Mouse (Mus musculus) liver, embryonic 14.5 days (tissue): ENCODE data around the gene Rnaseh1. TPM values are rescaled to one million over a fixed set of nuclear protein-coding genes. Genes with fewer than 3 reads are reported as not detected.

ENCODE experiments used
- ATAC-seq: fragments of 200-750 bp; cut with Nextera tagmentation; 2 replicates; pipeline ENCODE4 v1.8.0; 2017; ENCODE audit warnings: moderate number of reproducible peaks, mild to moderate bottlenecking, moderate library complexity; ENCODE audit not compliant: insufficient read depth
- DNase-seq, 3 experiments: peaks; one replicate each; pipeline ENCODE4 v3.0.0-alpha.2; 2012 to 2013; ENCODE audit warnings: low read depth in 3 of 3, low spot score in 3 of 3
- H3K27ac ChIP-seq: fragments of 300-500 bp; sonication (generic); 2 replicates; pipeline ENCODE4 v1.5.1; 2014; ENCODE audit warnings: moderate library complexity, mild to moderate bottlenecking, control low read depth, inconsistent platforms
- H3K27me3 ChIP-seq: fragments of 300-500 bp; sonication (generic); 2 replicates; pipeline ENCODE4 v1.6.1; 2014; ENCODE audit warnings: mild to moderate bottlenecking, low read length, moderate library complexity; ENCODE audit not compliant: control insufficient read depth, insufficient read depth
- H3K36me3 ChIP-seq: fragments of 300-500 bp; sonication (generic); replicated peaks from 2 replicates; pipeline ENCODE4 v1.6.1; 2014; ENCODE audit warnings: low read depth; ENCODE audit not compliant: control insufficient read depth, insufficient read depth
- H3K4me1 ChIP-seq, 2 experiments: fragments of 200-500 bp in 1 of 2; fragments of 300-500 bp in 1 of 2; sonication (generic) in 1 of 2; replicated peaks; 2 replicates each; pipeline ENCODE4 v1.6.1; 2012 to 2014; ENCODE audit warnings: antibody characterized with exemption in 1 of 2, inconsistent platforms in 1 of 2, low read length in 1 of 2; ENCODE audit not compliant: control insufficient read depth in 2 of 2, insufficient read depth in 2 of 2
- H3K4me2 ChIP-seq: fragments of 300-500 bp; sonication (generic); 2 replicates; pipeline ENCODE4 v1.6.1; 2014; ENCODE audit warnings: low read depth, mild to moderate bottlenecking, control low read depth, moderate library complexity
- H3K4me3 ChIP-seq, 2 experiments: fragments of 200-500 bp in 1 of 2; fragments of 300-500 bp in 1 of 2; sonication (generic) in 1 of 2; 2 replicates each; pipeline ENCODE4 v1.5.1; 2012 to 2014; ENCODE audit warnings: low read depth in 2 of 2, low read length in 2 of 2, mild to moderate bottlenecking in 2 of 2, control low read depth in 1 of 2, inconsistent platforms in 1 of 2, moderate library complexity in 1 of 2; ENCODE audit not compliant: insufficient read depth in 1 of 2
- H3K9ac ChIP-seq: fragments of 300-500 bp; sonication (generic); replicated peaks from 2 replicates; pipeline ENCODE4 v1.6.1; 2014; ENCODE audit warnings: mild to moderate bottlenecking, control low read depth, moderate library complexity
- H3K9me3 ChIP-seq: fragments of 300-500 bp; sonication (generic); 2 replicates; pipeline ENCODE4 v1.6.1; 2016; ENCODE audit warnings: low read length, mixed read lengths; ENCODE audit not compliant: control insufficient read depth
- CTCF ChIP-seq: IDR thresholded peaks from 2 replicates; pipeline ENCODE4 v1.5.1; 2016; ENCODE audit warnings: antibody characterized with exemption, low read depth, control low read depth
- EP300 ChIP-seq: IDR thresholded peaks from 2 replicates; pipeline ENCODE4 v1.6.1; 2016; ENCODE audit warnings: antibody characterized with exemption, low read depth
- WGBS: fragments of 180-500 bp; shearing (Covaris S2); extraction: QIAGEN DNeasy Blood & Tissue Kit; methylation state at CpG from one replicate; pipeline ENCODE4 v1.1.7; 2014; ENCODE audit not compliant: insufficient replicate concordance; 5-methylcytosine and 5-hydroxymethylcytosine counted together
- polyA plus RNA-seq, 2 experiments: library from polyadenylated mRNA; depleted of rRNA in 1 of 2; stranded (reverse) in 1 of 2; unstranded in 1 of 2; fragments of >200 nt; fragmentation: Nextera tagmentation in 1 of 2; extraction: Ambion mirVana in 1 of 2; gene quantifications; 2 replicates each; pipeline versions ENCODE4 v1.2.1 to v1.2.3; 2012 to 2014

Gene Rnaseh1
- polyA plus RNA-seq, 2 experiments, result 9.3 to 9.7 TPM

DNA sequence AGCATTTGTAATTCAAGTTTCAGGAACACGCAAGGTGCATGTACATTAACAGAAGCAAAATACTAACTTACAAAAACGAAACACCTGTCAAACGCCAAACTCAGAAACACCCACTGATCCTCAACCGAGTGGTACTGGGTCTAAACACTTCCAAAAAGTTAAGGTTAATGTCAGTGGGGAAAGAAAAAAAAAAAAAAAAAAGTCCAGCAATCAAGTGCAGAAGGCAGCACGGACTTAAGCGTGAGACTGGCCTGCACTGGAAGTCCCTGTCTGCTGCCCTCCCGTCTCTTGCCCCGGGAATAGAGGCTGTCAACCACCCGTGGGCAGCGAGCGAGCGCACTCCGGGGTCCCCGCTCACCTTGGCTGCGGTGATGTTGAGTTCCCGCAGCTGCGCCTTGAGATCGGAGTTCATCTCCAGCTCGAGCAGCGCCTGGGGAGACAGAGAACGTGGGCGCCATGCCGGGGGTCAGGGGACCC, 14.3 kb upstream of the Rnaseh1 start:
- DNase-seq, result no peak
- no peaks in the 10 kb centered on the region for H3K9me3 ChIP-seq
- peaks cover 0 to 23% of the 10 kb centered on the region in 2 experiments; a peak in 3 of 4 replicates for H3K4me1 ChIP-seq
- TF ChIP-seq CTCF (no peak), EP300 (no peak)
- ATAC-seq, result peak; percentile 36
- H3K9ac ChIP-seq, result peak overlapping the region; percentile 99
- H3K27ac ChIP-seq, result peak overlapping the region; percentile 35
- peak overlapping the region; percentile 86 to 94 for H3K4me3 ChIP-seq
- H3K36me3 ChIP-seq, result peaks cover 44% of the 10 kb centered on the region
- peak overlapping the region; percentile 76 for H3K4me2 ChIP-seq
- under 1% methylated on average over 23 of the region's 23 CpGs for WGBS
- no peaks in the 10 kb centered on the region for H3K27me3 ChIP-seq

DNA sequence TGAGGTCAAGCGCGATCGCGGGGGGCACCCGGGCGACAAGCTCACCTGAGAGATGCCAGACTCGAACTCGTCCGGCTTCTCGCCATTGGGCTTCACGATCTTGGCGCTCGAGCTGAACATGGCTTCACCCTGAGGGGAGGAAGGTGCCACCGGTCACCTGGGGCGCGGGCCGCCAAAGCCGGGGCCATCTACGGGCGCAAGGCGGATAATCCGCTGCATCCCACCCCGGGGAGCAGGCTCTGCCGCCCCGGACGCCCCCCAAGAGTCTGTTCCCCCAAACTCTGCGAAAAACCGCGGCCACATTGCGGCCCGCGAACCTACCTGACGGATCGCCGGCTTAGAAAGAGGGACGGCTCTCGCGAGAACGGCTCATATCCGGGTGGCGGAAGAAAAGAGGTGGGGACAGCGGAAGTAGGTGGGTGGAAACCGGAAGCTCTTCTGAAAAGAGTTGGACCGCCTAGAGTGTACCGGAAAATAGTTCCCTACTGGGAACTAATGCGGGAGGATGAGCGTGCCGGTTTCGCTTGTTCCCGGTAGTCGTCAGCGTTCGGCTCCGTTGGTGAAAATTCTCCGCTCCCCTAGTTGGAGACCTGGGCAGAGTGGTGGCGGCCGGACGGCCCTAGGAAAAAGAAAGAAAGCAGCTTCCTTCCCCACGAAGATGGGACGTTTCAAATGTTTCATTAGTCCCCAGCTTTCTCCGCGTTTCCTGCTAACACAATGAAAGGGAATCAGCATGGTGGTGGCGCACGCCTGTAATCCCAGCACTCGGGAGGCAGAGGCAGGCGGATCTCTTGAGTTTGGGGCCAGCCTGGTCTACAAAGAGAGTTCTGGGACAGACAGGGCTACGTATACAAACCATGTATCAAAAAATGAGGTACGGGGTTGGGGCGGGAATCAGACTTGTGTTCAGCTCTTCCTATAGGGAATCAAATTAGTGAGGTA, 13.6 kb upstream of the Rnaseh1 start, which contains the start of gene Rps7:
Rps7 (minus strand) TSS at position 419 of the 942 bp plus-strand sequence.
- Histone ChIP-seq H3K9ac (peak within 1 kb of the TSS; percentile 99), H3K4me1 (peaks cover 0 to 23% of the 10 kb centered on the region in 2 experiments; a peak in 3 of 4 replicates), H3K36me3 (peaks cover 37% of the 10 kb centered on the region), H3K9me3 (no peaks in the 10 kb centered on the region), H3K4me2 (peak within 1 kb of the TSS; percentile 76), H3K27ac (peak within 1 kb of the TSS; percentile 54), H3K27me3 (no peaks in the 10 kb centered on the region), H3K4me3 (peak within 1 kb of the TSS; percentile 86 to 95)
- DNase-seq (peak; percentile 89 to 93 (median 90)), ATAC-seq (peak; percentile 96)
- TF ChIP-seq CTCF (no peak), EP300 (peak; percentile 79)
- 3% methylated on average over 69 of the region's 69 CpGs for WGBS

GRCm38 (mm10) chr12:28636543-28636942, 12.9 kb upstream of the Rnaseh1 start:
- H3K27ac ChIP-seq, result no peak overlapping the region
- peaks cover 30% of the 10 kb centered on the region for H3K36me3 ChIP-seq
- peaks cover 0 to 23% of the 10 kb centered on the region in 2 experiments; a peak in 3 of 4 replicates for H3K4me1 ChIP-seq
- peak overlapping the region; percentile 86 to 95 for H3K4me3 ChIP-seq
- TF ChIP-seq EP300 (no peak), CTCF (no peak)
- no peaks in the 10 kb centered on the region for H3K9me3 ChIP-seq
- peak overlapping the region; percentile 76 for H3K4me2 ChIP-seq
- H3K9ac ChIP-seq, result peak overlapping the region; percentile 75; the same call in 1 of the 2 replicates
- WGBS, result 66% methylated on average over 6 of the region's 6 CpGs
- H3K27me3 ChIP-seq, result no peaks in the 10 kb centered on the region
- ATAC-seq (no peak), DNase-seq (no peak)

DNA sequence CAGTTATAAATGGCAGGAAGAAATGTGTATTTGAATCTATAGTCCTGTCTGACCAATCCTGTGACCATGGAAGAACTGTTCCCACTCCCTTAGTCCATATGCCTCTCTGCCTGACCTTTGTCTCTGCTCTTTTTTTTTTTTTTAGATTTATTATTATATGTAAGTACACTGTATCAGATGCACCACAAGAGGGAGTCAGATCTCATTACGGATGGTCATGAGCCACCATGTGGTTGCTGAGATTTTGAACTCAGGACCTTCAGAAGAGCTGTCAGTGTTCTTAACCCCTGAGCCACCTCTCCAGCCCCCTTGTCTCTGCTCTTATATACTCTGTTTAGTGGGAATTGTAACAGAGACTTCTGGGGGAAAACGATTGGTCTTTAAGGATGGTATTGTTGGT, 10.6 kb upstream of the Rnaseh1 start:
- no peak for DNase-seq
- 40% methylated on average over 2 of the region's 2 CpGs for WGBS

GRCm38 (mm10) chr12:28662628-28663027, 13.2 kb downstream of the Rnaseh1 start:
- peaks cover 11% of the 10 kb centered on the region for H3K36me3 ChIP-seq
- H3K27me3 ChIP-seq, result no peaks in the 10 kb centered on the region
- H3K9ac ChIP-seq, result no peak overlapping the region
- no peak overlapping the region for H3K4me3 ChIP-seq
- DNase-seq (no peak), ATAC-seq (no peak)
- H3K9me3 ChIP-seq, result no peaks in the 10 kb centered on the region
- no peak overlapping the region for H3K4me2 ChIP-seq
- no peak overlapping the region for H3K27ac ChIP-seq
- 64% methylated on average over 4 of the region's 4 CpGs for WGBS
- TF ChIP-seq CTCF, result no peak
- no peak for TF ChIP-seq EP300
- 0 out of 4 replicates have a peak, but pooled peaks cover 0 to 10% of the 10 kb centered on the region in 2 experiments for H3K4me1 ChIP-seq

More for the DNA sequence above, 10.6 kb upstream of the Rnaseh1 start:
- no peaks in the 10 kb centered on the region for H3K27me3 ChIP-seq
- H3K27ac ChIP-seq, result no peak overlapping the region
- H3K9ac ChIP-seq, result no peak overlapping the region
- peaks cover 0 to 10% of the 10 kb centered on the region in 2 experiments; a peak in 2 of 4 replicates for H3K4me1 ChIP-seq
- no peak for ATAC-seq
- TF ChIP-seq EP300 (no peak), CTCF (peak; percentile 40; the same call in 1 of the 2 replicates)
- H3K4me2 ChIP-seq, result no peak overlapping the region
- no peaks in the 10 kb centered on the region for H3K9me3 ChIP-seq
- peaks cover 7% of the 10 kb centered on the region for H3K36me3 ChIP-seq
- no peak overlapping the region for H3K4me3 ChIP-seq
